Mouse (Mus musculus) brain, embryonic 14.5 days (tissue): Measurements from ENCODE around the gene Pdcd1.
A peak's percentile ranks its signal among the peaks of the same experiment; 100 is the strongest.

Experiments used
- CTCF ChIP-seq: fragments of 200-500 bp; IDR thresholded peaks from 2 replicates; pipeline ENCODE4 v1.5.1; 2012; ENCODE audit warnings: inconsistent platforms, mild to moderate bottlenecking, moderate library complexity, borderline replicate concordance; ENCODE audit not compliant: insufficient read depth, insufficient read length; ENCODE audit errors: extremely low read depth
- POLR2A ChIP-seq: fragments of 200-500 bp; IDR thresholded peaks from 2 replicates; pipeline ENCODE4 v1.6.1; 2012; ENCODE audit warnings: mild to moderate bottlenecking, inconsistent platforms, borderline replicate concordance; ENCODE audit not compliant: poor library complexity, insufficient read depth, insufficient read length, severe bottlenecking; ENCODE audit errors: extremely low read depth

DNA sequence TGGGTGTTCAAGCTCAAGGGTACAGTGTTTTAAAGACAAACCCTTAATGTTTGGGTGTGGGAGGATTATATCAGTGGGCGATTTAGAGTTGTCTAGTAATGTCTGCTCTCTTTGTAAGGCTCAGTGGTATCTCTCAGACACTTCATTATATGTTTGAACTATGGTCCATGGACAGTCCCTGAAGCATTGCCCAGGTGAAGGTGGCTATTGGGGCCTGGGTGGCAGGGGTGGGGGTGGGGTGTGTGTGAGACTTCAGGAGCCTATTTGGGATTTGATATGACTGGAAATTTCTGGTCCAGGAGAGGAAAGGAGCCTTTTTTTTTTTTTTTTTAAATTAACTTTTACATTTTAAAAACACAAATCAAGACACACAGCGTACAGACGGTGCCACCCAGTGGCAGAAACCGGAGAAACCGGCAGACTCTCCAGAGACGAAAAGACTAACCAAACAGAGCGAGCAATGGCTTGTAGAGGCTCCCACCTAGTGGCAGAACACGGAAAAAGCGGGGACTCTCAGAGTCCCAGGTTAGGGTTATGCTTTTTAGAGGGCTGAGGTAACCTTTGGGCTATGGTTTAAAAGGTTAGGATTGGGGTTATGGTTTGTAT, 26.6 kb upstream of the Pdcd1 start:
- TF ChIP-seq CTCF = peak; percentile 98
- no peak for TF ChIP-seq POLR2A
